Mouse (Mus musculus) thymus, adult 2 months (tissue): ENCODE results near the gene Ankra2.

Experiments
- CTCF ChIP-seq: fragments of 200-500 bp; IDR thresholded peaks from 2 replicates; pipeline ENCODE4 v1.5.1; 2012; ENCODE audit warnings: mild to moderate bottlenecking, control low read depth, low read length, moderate library complexity, borderline replicate concordance; ENCODE audit not compliant: control insufficient read depth, poor library complexity, insufficient read depth; ENCODE audit errors: extremely low read depth
- POLR2A ChIP-seq: fragments of 200-500 bp; IDR thresholded peaks from 2 replicates; pipeline ENCODE4 v1.6.1; 2012; ENCODE audit warnings: mild to moderate bottlenecking, low read length, control low read depth, moderate library complexity; ENCODE audit not compliant: control insufficient read depth, poor library complexity, insufficient read depth; ENCODE audit errors: extremely low read depth

DNA sequence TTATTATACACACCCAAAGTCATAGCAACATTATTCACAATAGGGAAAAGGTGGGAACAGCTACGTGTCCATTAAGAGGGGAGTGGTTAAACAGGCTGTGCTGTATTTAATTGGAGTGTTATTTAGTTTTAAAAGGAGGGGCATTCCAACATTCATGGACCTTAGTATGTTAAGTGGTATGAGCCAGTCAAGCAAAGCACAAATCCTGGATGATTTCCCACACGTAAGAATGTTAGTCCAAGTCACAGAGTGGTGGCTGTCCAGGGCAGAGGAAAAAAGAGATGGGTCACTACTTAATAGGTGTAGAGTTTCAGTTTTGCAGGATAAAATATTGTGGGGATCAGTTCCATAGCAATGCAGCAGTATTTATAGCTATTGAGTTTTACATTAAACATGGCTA lies 36.6 kb upstream of the Ankra2 start:
- TF ChIP-seq POLR2A (no peak), CTCF (no peak)
